Mouse (Mus musculus) liver, adult (tissue): Measurements from ENCODE around the gene F13a1.

ENCODE experiments used
- GATA4 ChIP-seq: IDR thresholded peaks from 2 replicates; pipeline ENCODE4 v1.6.1; 2014; ENCODE audit warnings: mild to moderate bottlenecking, low read length; ENCODE audit not compliant: insufficient replicate concordance

Gene F13a1

DNA sequence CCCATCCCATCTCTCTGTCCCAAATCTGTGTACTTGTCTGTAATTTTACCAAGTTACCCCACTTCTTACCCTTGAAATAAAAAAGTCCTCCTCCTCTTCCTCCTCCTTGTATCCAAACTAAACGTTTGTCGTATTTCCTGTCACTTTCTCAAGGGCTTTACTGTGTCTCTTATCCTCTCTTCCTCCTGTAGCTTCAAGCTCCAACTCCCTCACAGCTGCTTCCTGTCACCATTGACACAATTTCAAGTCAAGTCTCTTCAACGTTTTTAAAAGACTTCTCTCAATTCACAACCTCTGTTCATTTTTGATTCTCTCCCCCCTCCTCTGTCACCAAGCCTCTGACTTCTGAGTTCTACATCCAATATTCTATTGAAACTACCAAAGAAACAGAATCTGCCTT, at the start of gene F13a1:
Gene F13a1 (minus strand): TSS at position 119 of the 400 bp plus-strand sequence.
- no peak for TF ChIP-seq GATA4

DNA sequence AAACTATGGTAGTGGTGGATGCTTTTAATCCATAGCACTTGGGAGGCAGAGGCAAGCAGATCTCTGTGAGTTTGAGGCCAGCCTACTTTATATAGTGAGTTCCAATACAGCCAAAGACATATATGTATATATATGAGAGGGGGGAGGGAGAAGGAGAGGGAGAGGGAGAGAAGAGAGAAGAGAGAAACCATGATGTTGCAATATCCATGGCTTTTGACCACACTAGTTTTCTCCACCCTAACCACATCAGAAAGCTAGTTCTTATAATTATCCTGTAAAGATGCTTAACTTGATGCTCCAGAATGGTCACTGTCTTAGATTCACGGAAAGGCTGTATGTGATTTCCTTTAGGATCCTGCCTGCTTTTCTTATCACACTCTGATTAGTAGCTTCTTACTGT, 41.6 kb upstream of the F13a1 start:
- no peak for TF ChIP-seq GATA4

DNA sequence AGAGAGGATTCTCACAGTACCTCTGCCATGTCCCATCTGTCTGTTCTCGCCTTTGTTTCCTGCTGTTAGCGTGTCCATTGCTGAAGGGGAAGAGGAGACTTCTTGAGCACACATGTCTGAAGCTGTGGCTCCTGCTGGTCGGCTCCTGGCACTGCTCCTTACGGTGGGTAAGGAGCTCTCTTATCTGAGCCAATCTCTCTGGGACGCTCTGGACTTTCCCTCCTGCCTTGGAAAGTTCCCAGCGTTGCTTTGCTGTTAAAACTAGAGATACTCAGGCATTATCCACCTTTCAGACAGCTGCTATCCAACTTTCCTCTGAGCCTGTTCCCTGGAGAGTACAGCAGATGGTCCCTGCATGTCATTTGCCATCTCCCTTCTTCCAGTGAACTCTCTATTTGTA, 39.1 kb upstream of the F13a1 start:
- no peak for TF ChIP-seq GATA4

DNA sequence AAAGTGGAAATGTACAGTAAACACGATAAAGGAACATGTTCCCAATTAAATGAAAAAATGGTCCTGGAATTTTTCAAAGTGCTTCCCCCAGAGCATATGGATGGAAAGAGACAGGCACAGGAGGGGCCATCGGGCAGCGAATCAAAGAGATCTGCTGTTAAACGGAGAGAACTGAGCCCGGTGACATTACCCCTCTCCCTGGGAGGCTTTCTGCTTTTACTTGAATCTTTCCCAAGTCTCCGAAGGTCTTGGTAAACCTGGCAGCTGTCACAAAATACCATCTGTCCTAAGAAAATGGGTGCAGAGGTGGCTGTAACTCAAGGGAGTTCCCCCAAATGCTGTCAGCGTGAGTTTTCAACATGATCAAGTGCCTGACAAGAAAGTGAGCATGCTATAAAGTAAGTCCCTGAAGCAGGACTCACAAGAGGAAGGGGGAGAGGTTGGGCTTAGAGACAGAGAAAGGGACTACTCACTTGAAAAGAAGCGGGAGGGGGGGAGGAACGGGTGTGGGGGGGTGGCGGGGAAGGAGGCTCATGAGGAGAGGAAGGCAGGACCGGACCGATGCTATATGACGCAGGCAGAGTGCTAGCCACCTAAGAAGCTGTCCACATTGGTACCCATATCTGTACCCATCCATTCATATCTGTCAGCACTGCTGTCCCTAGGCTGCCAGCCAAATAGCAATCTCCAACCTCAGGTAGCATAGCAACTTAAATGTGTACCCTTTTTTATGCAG, 31.6 kb upstream of the F13a1 start:
- no peak for TF ChIP-seq GATA4

DNA sequence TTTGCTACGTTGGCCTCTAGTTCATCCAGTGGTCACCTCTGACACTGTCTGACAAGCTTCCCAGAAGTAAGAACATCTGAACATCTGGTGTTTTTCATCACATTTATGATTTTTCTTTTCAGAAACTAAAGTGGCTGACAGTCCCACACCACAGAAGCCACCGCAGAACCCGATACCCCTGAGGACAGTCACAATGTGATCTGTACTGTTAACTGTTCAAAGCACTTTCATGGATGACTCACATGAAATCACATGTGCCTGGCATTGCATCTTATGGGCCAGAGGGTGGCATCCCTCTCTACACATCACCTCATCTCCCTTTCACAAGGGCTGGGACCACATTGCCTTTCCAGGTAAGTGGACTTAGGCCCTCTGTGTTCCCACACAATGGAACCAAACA, 21.3 kb upstream of the F13a1 start:
- TF ChIP-seq GATA4, result no peak

DNA sequence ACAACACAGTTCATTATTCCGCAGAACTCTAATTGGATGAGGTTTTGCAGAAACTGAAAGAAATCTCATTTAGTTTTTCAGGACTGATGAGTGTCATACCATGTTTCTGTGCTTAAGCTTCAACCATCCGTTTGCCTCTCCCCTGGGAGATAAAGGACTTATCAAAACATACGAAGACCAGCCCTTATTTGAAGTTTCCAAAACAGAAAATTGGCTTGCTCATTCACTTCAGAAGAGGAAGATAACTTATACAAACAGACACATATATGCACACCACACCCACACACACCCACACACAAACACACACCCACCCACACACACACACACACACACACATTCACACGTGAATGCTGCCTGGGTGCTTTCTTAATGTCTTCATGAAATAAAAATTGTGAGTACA, 20.8 kb upstream of the F13a1 start:
- no peak for TF ChIP-seq GATA4

DNA sequence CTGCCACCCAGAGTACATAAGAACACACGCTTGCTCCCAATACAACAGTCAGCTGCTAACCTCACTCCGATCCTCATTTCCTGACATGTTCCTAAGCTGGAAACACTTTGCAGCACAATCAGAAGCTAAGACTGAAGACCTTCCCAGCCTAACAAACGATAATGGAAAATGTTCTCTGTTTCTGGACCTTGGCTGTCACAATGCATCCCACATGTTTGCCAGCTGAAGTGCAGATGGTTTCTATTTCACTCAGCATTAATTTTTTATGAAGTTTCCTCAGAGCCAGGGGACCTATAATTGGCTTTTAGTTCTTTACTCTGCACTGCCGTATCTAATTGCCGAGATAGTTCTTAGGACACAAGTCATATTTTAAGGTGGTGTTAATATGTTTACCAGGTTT, 10.8 kb upstream of the F13a1 start:
- no peak for TF ChIP-seq GATA4

DNA sequence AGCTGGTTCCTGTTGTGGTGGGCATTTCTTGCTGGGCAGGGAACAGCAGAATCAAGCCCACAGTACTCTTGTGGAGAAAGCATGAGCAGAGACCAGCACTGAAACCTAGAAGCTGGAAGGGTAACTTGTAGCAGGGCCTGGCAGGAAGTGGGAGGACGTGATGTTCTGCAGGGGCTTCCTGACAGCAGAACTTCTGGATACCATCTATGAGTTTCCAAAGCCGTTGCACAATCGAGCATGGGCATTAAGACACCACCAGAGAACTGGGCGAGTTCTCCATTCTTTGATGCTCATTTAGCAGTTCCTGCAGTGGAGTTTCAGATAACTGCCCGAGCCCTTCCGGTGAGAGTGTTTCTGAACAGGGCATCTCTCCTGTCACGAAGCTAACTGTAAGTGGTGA, 6.6 kb upstream of the F13a1 start:
- TF ChIP-seq GATA4, result no peak

DNA sequence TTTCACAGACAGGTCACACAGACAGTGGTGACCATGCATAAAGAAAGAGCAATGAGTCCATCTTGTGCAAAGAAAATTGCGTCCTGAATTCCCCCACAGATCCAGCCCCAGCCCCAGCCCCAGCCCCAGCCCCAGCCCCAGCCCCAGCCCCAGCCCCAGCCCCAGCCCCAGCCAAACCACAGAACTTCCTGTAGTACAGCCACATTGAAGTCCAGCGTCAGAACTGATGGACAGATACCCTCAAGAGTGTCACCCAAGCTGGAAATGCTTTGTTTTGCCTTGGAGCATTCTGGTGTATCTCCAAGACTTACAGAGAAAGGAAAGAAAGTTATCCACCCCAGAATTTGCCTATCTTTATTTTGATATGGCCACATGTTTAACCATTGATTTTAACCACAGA, 413 bp downstream of the F13a1 start:
- no peak for TF ChIP-seq GATA4

DNA sequence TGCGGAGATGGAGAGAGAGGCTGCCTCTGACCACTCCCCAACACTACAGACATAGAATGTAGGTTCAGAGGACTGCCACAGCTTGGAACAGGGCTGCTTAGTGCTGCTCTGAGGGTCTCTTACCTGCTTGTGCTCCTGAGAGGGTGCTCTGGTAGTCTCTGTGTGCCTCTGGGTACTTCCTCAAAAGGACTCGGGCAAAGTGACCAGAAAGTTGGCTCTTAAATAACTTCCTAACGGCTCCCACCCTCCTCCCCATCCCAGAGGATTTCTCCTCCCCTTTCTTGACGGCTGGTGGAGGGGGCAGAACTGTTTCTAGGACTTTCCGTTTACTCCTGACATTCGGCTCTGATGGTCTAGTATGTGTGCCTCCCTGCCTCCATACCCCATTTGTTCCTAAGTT, 1.0 kb downstream of the F13a1 start:
- TF ChIP-seq GATA4, result no peak

DNA sequence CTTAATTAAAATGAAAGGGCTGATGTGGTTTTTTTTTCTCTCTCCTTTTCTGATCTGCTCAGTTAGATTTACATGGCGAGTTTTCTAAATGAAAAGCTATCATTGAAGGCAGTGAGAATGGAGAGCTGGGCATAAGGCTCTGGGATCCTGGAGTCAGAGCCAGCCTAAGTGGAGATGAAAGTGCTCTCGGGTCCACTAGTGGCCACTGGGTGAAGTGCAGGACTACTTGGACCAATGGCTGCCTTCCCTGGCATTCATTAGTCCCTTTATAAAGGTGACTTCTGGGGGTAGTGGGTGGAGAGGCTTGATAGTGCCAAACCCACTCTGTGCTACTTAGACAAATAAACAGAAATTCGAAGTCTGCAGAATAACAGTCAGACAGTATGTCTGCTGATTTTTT, 5.0 kb downstream of the F13a1 start:
- no peak for TF ChIP-seq GATA4

DNA sequence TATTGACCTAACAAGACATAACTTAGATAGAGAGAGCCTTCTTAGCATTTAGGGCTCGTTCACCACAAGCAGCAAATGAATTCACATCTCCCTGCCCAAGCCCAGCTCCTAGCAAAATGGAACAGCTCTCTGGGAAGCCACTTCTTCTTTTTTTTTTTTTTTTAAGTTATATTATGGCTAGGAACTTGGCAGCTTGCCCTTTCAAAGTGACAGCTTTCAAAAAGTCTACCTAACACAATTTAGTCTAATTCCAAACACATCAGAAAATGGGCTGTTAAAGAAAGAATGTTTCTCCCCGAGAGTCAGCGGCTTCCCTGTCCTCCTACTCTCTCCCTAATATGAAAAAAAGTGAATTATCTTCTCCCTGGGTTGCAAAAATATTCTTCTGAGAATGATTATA, 15.3 kb downstream of the F13a1 start:
- no peak for TF ChIP-seq GATA4

DNA sequence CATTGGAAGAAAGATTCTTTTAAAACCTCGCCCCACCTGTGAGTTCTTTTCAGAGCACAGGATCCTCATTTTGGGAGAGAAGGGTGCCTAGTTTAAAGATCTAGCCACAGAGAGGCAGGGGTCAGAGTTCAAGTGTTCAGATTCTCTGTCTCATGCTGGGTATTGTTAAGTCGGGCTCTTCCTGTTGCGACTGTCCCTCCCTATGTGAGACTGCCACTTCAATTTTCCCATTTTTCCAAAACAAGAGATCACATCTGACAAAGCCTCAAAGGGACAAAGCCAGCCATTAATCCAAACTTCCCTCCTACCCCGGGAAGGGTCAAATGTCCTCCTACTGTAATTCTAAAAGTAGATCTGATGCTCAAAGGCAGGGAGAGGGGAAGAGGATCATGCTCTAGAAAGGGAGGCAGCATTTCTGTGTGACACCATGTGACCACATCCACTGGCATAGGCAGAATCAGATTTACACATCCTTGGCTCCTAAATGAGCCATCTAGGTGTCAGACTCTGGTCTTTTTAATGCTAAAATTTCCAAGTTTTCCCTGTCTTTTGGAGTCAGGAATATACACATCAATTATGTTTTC, 24.0 kb downstream of the F13a1 start:
- TF ChIP-seq GATA4, result no peak

DNA sequence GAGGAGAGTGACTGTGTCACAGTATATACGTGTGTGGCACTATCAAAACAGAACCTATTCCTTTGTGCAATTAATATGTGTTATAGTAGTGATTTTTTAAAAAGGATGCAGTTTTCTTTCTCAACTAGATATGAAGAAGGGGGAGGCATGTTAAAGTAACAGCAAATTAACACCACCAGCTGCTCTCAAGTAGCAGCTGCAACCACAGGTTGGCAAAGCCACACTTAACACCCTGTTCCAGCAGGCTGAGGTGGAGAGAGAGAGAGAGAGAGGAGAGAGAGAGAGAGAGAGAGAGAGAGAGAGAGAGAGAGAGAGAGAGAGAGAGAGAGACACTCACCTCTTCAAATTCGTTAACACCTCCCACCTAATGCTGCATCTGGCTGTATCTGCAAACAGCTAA, 28.5 kb downstream of the F13a1 start:
- TF ChIP-seq GATA4, result no peak

DNA sequence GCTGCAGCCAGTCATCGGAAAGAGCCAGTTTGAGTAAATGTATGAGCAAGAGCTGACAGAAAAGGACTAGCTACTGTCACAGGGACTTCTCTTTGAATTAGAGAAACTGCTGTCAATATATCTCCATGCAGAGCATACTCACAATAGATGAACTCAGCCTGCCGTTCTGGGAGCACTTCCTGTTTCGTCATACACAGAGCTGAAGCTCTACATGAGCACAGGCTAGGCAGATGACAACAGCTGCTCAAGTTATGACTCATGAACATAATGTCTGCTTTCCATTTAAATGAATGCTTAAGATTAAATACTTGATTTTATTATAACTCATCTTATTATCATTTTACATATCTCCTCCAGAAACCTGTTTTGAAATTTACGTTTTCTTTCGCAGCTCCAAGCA, 39.3 kb downstream of the F13a1 start:
- TF ChIP-seq GATA4, result no peak

DNA sequence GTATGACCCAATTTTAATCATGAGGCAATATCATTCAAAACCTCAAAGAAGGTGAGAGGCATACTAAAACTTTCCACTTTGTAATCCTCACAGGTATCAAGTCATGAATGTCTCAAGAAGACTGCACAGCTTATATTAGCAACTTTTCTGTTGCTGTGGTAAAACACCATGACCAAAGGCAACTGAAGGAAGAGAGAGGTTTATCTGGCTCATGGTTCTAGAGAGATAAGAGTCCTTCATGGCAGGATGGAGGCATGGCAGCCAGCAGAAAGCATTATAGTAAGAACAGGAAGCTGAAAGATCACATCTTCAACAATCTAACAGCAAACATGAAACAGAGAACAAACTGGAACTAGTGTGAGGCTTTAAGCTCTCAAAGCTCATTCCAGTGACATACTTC, 43.8 kb downstream of the F13a1 start:
- no peak for TF ChIP-seq GATA4

DNA sequence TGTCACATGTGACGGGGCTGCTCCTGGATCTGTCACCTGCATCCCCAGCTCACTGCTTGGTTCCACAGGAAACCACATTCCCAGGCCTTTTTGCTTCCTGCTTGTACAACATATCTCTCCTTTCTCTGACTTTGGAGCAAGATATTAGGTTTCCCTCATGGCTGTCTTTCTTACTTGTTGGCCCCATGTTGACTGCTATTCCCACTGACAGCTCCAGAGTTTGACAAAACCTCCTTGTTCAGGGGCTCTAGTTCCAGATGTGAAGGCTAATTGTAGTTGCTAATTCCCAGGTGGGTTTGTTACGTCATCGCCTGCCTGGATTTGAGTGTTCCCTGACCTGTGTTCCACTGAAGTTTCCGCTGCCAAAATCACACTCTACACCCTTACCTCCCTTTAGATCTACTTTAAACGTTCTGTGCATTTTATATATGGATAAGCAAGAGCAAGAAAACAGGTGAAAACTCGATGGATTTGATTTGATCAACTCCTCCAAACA, 50.8 kb downstream of the F13a1 start:
- TF ChIP-seq GATA4, result no peak
